Mouse (Mus musculus): ENCODE measurements around the gene Ctnnbl1. TPM values are rescaled to one million over a fixed set of nuclear protein-coding genes. Genes with fewer than 3 reads are reported as not detected.

Ctnnbl1 gene
- polyA plus RNA-seq, 1 experiment = 22.1 TPM

DNA sequence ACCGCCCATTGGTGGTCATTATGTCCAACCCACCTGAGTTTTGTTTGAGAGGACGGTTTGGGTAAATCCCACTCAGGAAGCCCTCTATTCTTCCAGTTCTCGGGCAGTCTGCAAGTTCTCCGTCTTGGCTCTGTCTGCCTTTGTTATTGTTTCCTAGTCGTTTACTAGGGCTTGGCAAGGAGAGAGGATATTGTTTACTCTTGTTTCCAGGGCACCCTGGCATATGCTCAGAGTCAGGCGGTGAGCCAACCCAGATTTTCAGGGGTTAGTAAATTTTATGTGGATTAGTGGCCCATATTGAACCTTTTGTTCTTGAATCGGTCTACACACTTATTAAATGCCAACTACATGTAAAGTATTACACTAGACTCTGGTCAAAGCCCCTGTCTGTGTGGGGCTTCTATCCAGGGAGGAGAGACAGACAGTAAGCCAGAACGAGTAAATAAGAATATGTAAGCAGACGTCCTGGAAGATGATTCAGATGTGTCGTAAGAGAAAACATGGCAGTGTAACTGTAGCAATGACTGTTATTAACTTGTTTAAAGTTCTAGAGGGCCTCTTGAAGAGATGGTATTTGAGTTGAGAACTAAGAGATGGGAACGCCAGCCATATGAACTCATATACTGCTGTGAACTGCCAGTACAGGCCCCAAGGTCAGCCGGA lies 13.9 kb downstream of the Ctnnbl1 start:
- no peak for DNase-seq (ENCODE audit: low spot score)

GRCm38 (mm10) chr2:157751589-157752373 lies 14.6 kb downstream of the Ctnnbl1 start:
- no peak for DNase-seq (ENCODE audit: low spot score)

GRCm38 (mm10) chr2:157752374-157752743 lies 15.2 kb downstream of the Ctnnbl1 start:
- DNase-seq (ENCODE audit: low spot score) = no peak

- DNase-seq (ENCODE audit: low spot score) = no peak
Measured at GRCm38 (mm10) chr2:157755771-157756170, 18.6 kb downstream of the Ctnnbl1 start.

DNA sequence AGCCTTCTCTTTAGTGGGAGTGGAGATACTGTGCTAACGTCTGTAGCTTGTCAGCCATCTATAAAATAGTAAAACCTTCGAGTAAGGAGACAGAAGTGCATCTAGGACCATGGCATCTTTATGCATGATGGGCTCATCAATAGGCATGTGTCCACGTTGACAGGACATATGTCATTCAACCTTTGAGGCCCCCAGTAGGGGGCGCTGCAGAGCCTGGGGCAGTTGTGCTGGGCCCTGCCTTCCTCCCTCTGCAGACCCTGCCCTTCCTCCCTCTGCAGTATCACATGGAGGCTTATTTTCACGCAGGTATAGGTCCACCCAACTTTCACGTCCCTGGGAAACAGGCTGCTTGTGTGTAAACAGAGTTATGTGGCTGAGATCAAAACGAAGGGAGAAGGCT lies 19.0 kb downstream of the Ctnnbl1 start:
- DNase-seq (ENCODE audit: low spot score) = no peak

DNA sequence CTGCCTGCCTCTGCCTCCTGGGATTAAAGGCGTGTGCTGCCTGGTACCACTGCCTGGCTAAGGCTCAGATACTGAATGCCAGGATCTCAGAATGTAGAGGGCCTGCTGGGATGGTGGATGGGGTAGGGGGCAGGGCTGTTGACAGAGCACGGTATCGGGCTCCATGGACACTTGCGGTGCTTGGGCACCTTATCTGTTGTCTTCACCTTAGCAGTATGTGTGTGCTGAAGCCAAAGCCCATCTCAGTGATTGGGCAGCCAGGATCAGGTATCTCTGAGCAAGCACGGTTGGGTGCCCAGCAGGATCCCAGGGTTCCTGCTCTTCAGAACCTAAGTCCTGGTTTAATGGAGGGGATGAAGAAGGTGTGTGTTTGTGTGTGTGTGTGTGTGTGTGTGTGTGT lies 21.2 kb downstream of the Ctnnbl1 start:
- DNase-seq (ENCODE audit: low spot score) = no peak

- no peak for DNase-seq (ENCODE audit: low spot score)
Measured at GRCm38 (mm10) chr2:157759717-157760116, 22.5 kb downstream of the Ctnnbl1 start.

DNA sequence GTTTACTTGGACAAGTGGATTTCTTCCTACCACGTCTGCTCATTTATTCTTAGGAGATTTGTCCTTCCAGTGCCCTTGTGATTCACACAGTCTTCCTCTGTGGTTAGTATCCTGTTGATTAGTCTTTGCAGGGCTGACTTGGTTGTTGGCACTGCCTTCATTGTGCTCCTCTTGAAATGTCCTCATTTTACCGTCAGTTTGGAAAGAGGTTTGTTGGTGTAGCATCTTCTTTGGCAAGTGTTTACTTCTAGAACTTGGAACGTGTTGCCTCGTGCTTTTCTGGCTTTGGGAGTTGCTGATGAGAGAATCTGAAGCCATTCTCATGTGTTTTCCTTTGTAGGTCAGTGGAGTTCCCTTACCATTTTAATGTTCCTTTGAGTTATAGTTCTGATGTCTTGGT lies 25.7 kb downstream of the Ctnnbl1 start:
- DNase-seq (ENCODE audit: low spot score) = no peak

DNA sequence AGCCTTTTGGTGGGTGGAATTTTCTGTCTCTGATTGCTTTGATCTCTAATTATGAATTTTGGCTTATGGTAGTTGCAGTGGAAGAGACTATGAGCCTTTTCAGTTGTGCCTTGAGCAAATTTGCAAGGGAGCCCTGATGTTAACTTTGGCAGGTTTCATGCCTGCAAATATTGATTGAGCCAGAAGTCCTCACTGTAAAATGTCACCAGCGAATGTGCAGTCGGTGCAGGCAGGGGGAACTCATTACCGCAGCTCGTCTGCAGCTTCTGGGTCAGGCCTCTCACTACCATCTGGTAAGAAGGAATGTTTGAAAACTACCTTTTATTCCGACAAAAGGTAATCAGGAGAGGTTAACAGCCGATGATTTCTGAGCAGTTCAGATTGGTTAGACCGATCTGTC lies 29.4 kb downstream of the Ctnnbl1 start:
- no peak for DNase-seq (ENCODE audit: low spot score)

DNA sequence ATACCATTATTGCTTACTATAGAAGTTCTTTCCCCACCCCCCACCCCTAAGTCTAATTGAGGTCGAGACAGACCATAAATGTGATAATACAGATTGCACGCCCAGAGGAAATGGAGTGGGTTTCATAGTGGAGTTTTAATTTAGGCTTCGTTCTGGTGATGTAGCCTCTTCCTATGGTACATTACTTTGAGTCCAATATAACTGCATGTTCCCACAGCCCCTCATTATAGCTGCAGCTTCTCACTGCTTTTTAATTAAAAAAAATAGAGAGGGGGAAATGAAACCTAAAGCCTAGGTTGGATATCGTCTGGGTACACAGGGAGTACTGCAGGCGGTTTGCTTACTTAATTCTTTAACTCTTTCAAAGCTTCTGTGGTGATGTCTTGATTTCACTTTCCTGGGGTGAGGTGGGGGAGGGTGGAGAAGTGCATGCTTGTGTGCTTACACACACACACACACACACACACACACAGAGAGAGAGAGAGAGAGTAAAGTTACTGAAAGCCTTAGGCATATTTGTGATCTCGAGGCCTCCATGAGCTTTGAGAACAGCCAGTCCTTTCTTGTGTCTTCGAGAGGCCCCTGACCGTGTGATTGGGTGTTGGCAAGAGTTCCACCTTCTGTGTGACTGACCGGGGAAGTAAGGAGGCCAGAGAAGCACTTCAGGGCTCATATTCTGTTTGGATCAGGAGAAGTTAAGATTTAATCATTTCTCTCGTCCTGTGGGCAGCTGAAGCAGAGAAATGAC lies 31.7 kb downstream of the Ctnnbl1 start:
- no peak for DNase-seq (ENCODE audit: low spot score)

DNA sequence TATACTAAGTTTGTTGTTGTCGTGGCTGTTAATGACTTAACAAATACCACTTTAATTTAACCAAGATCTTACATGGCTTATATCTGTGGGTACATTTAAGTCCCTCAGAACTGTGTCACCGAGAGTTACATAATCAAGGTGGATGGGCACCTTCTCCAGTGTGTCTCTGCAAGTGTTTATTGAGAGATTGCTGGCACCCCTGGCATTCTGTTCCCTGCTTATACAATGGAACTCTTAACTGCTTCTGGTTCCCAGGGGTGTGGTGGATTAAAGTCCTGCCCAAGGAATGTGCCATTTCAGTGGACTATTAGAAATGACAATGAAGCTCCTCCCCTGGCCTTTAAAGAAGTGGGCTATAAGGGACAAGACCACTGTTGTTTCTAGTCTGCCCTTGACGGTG lies 33.6 kb downstream of the Ctnnbl1 start:
- DNase-seq (ENCODE audit: low spot score) = no peak

DNA sequence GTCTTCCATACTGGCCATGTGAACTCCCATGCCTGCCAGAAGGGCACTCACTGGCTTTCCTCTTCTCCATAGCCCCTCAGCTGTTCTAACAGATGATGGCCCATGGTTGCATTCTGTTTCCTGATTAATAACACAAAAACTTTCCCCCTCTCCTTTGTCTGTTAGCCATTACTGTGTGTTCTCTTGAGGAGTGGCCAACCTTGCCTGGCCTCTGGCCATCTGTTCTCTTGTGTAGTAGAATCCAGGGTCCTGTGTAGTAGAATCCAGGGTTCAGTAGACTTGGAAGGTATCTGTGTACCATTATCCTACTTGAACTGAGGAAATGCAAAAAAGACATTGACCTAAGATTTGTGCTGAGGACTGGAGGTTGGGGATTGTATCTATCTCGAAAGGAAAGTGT lies 36.5 kb downstream of the Ctnnbl1 start:
- no peak for DNase-seq (ENCODE audit: low spot score)

DNA sequence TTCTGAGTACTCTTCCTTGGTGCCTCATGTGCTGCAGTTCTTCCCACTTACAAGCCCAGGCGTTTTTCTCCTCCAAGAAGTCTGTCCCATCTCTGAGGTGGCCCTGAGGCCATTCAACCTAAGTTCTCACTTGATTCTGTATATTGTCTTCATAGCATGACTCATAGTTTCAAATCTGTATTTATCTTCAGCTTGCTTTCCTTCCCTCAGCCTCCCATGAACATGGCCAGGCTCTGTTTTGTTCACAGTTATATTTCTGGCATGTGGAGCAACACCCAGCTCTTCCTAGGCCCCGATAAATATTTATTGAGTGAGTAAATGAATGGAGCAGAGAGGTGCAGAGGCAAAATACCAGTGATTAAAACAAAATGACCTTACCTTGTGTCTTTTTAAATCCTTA lies 38.8 kb downstream of the Ctnnbl1 start:
- no peak for DNase-seq (ENCODE audit: low spot score)

GRCm38 (mm10) chr2:157780956-157781355 lies 43.8 kb downstream of the Ctnnbl1 start:
- no peak for DNase-seq (ENCODE audit: low spot score)

DNA sequence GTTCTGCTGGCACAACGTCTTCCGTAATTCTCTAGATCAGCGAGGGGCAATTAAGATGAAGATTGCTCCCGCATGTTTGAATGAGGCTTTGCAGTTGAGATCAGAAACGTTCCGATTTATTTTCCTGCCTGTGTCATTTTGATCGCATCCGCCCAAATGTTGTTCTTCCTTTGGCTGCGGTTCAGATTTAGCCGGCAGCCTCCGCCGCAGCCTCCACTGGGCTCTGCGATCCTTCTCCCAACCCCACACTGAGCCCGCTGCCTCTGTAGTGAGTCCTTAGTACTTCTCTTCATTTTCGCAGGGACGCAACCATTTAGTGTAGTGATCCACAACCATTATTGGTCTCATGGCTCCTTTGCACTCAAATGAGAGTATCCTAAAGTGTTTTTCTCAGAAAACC lies 46.0 kb downstream of the Ctnnbl1 start:
- no peak for DNase-seq (ENCODE audit: low spot score)

DNA sequence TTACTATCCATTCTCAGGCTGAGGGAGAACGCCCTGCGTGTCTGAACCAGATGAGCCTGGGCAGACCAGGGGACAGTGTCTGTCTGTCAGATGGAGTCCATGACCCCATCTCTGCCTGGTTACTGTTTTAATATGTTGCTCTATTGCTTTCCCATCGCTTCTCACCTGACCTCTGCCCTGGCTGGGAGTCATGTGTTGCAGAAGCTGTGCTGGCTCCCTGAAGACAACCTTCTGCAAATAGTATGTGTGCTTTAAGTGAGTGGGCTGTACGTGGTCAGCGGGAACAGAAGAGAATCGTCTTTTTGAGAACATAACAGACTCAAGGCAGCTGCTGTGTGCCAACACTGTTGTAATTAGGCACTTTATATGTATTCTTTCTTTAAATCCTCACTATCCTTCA lies 47.0 kb downstream of the Ctnnbl1 start:
- no peak for DNase-seq (ENCODE audit: low spot score)

GRCm38 (mm10) chr2:157784647-157785046 lies 47.4 kb downstream of the Ctnnbl1 start:
- DNase-seq (ENCODE audit: low spot score) = no peak

- no peak for DNase-seq (ENCODE audit: low spot score)
Measured at GRCm38 (mm10) chr2:157789226-157789625, 52.0 kb downstream of the Ctnnbl1 start.

- no peak for DNase-seq (ENCODE audit: low spot score)
Measured at GRCm38 (mm10) chr2:157790836-157791495, 53.8 kb downstream of the Ctnnbl1 start.

DNA sequence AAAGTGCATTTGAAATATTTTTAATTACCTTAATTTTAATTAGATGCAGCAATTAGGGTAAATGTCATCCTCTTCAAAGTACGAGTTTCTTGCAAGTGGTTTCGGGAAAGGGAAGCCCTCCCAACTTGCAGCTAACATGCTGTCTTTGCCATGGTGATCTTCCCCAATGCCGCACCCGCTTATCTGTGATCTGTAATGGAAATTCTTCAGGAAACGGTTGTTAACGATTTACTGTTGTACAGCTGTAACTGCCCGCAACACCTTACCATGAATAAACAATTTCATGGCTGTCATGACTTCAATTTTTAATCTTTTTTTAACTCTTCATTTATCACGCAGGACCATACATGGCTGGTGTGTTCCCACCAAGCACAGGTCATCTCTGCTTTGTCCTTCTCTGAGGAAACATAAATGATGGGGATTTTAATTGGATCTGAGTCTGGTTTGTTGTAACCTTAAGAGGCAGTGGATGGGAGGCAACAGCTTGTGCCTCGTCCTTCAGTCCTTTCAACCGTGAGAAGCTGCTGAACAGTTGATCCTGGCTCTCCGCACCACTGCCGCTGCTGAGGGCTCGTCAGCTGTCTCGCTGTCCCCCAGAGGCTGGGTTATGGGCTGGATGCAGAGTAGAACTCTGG lies 54.4 kb downstream of the Ctnnbl1 start:
- no peak for DNase-seq (ENCODE audit: low spot score)

- DNase-seq (ENCODE audit: low spot score) = no peak
Measured at GRCm38 (mm10) chr2:157792840-157793552, 55.8 kb downstream of the Ctnnbl1 start.
